ENCODE assay signal across 7 mouse cellular contexts in the genomic region with DNA sequence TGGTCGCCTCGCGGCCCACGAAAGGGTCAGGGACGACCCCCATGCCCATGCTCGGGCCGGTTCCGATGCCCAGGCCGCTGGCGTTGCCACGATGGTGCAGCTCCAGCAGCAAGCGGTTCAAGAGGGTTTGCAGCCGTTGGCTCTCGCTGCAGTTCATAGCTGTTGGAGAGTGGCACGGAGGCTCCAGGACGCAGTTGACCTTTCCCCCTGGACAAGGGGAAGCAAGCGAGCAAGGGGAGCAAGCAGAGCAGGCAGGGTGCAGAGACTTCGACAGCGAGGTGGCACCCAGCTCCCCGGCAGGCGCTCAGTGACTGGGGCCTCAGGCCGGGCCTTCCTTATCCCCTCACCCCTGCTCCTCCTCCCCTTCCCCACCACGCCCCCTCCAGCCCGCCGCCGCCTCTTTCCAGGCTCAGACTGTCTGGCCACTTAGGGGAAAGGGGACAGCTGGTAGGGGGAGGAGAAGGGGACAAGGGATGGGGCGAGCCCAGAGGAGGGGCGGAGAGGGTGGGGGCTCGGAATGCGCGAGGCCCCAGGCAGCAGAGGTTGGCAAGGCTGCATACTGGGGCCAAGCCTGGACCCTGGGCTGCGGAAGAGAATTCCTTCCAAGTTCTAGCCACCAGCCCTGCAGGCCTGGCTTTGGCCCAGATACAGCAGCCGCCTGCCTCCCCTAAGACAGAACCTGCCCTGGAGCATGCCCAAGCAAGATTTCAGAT. TPM values are rescaled to one million over a fixed set of nuclear protein-coding genes. Genes with fewer than 3 reads are reported as not detected.
A peak's percentile ranks its signal among the peaks of the same experiment; 100 is the strongest.
DNase-seq lines count a peak whose midpoint lies in the region; ATAC-seq and TF ChIP-seq lines count a peak whose summit lies in the region.

A gene (minus strand): TSS at position 426 of the 713 bp plus-strand sequence.

- no peak within 1 kb of the TSS for H3K4me3 ChIP-seq in left cerebral cortex, adult 2 months
- H3K4me3 ChIP-seq in embryonic facial prominence, embryonic 13.5 days: peak within 1 kb of the TSS; percentile 30
- no peak within 1 kb of the TSS; the same call in 1 of the 2 replicates for H3K4me3 ChIP-seq in hindbrain, postnatal 0 days (ENCODE audit: low read length)
- peak within 1 kb of the TSS; percentile 21 for H3K4me3 ChIP-seq in midbrain, embryonic 15.5 days

- TF ChIP-seq CTCF in left cerebral cortex, adult 2 months (IDR thresholded peaks at IDR 0.05): no peak
- TF ChIP-seq CTCF in hindbrain, postnatal 0 days (IDR thresholded peaks at IDR 0.05; ENCODE audit: low read depth): no peak

- H3K9ac ChIP-seq in embryonic facial prominence, embryonic 13.5 days: peak within 1 kb of the TSS; percentile 58
- H3K9ac ChIP-seq in hindbrain, postnatal 0 days (replicated peaks; ENCODE audit: low read length): 0 out of 2 replicates have a peak within 1 kb of the TSS, but pooled peaks have one; percentile 9
- H3K9ac ChIP-seq in midbrain, embryonic 15.5 days: peak within 1 kb of the TSS; percentile 14; the same call in 1 of the 2 replicates

- H3K9me3 ChIP-seq in embryonic facial prominence, embryonic 13.5 days: no peaks in the 10 kb centered on the region
- H3K9me3 ChIP-seq in hindbrain, postnatal 0 days (ENCODE audit: low read length): no peaks in the 10 kb centered on the region
- H3K9me3 ChIP-seq in midbrain, embryonic 15.5 days: no peaks in the 10 kb centered on the region

- H3K27ac ChIP-seq in left cerebral cortex, adult 2 months: no peak within 1 kb of the TSS
- no peak within 1 kb of the TSS for H3K27ac ChIP-seq in embryonic facial prominence, embryonic 13.5 days
- peak within 1 kb of the TSS; percentile 72; the same call in 1 of the 2 replicates for H3K27ac ChIP-seq in hindbrain, postnatal 0 days
- H3K27ac ChIP-seq in midbrain, embryonic 15.5 days: peak within 1 kb of the TSS; percentile 42

- H3K4me2 ChIP-seq in embryonic facial prominence, embryonic 13.5 days: peak within 1 kb of the TSS; percentile 60
- peak within 1 kb of the TSS; percentile 44 for H3K4me2 ChIP-seq in hindbrain, postnatal 0 days (ENCODE audit: low read depth, low read length)
- H3K4me2 ChIP-seq in midbrain, embryonic 15.5 days: peak within 1 kb of the TSS; percentile 47

- 33% methylated on average over 29 of the region's 33 CpGs for WGBS in embryonic facial prominence, embryonic 13.5 days
- 45% methylated on average over 33 of the region's 33 CpGs for WGBS in hindbrain, postnatal 0 days
- 25% methylated on average over 33 of the region's 33 CpGs for WGBS in midbrain, embryonic 15.5 days

- peak in 1 of 2 experiments; percentile 20 for DNase-seq in left cerebral cortex, postnatal 10 days (ENCODE audit: extremely low spot score in 1 of 2, low spot score in 2 of 2)
- no peak for DNase-seq in left cerebral cortex, adult 2 months (ENCODE audit: extremely low spot score in 1 of 2, low spot score in 2 of 2)
- peak; percentile 54 for DNase-seq in hindbrain, postnatal 0 days (ENCODE audit: low spot score)
- DNase-seq in left cerebral cortex, postnatal 14 days (ENCODE audit: low spot score in 2 of 2): no peak
- no peak for DNase-seq in spleen, postnatal 14 days (ENCODE audit: low spot score in 2 of 2)

- intact Hi-C loops in left cerebral cortex, postnatal 10 days (cut with DNase I): no loop called here
- intact Hi-C loops in left cerebral cortex, adult 2 months (cut with DNase I): no loop called here
- intact Hi-C loops in left cerebral cortex, postnatal 14 days (cut with DNase I): no loop called here

- H3K36me3 ChIP-seq in embryonic facial prominence, embryonic 13.5 days: no peaks in the 10 kb centered on the region
- no peaks in the 10 kb centered on the region for H3K36me3 ChIP-seq in hindbrain, postnatal 0 days (ENCODE audit: insufficient read depth, low read length)
- H3K36me3 ChIP-seq in midbrain, embryonic 15.5 days (replicated peaks): no peaks in the 10 kb centered on the region

- peaks cover 50% of the 10 kb centered on the region for H3K27me3 ChIP-seq in embryonic facial prominence, embryonic 13.5 days
- no peaks in the 10 kb centered on the region for H3K27me3 ChIP-seq in hindbrain, postnatal 0 days (ENCODE audit: insufficient read depth, low read length)
- H3K27me3 ChIP-seq in midbrain, embryonic 15.5 days (replicated peaks): peaks cover 12% of the 10 kb centered on the region

- no peaks in the 10 kb centered on the region for H3K4me1 ChIP-seq in embryonic facial prominence, embryonic 13.5 days
- H3K4me1 ChIP-seq in hindbrain, postnatal 0 days (ENCODE audit: insufficient read depth, low read length): no peaks in the 10 kb centered on the region
- peaks cover 8% of the 10 kb centered on the region; the same call in 1 of the 2 replicates for H3K4me1 ChIP-seq in midbrain, embryonic 15.5 days

- ATAC-seq in embryonic facial prominence, embryonic 13.5 days (ENCODE audit: insufficient number of reproducible peaks, insufficient read depth, low FRiP score, low TSS enrichment, low read depth): peak; percentile 78
- ATAC-seq in hindbrain, postnatal 0 days: peak; percentile 85
- ATAC-seq in midbrain, embryonic 15.5 days (replicated peaks): peak; percentile 85

RNA-seq across cellular contexts. Expression of the gene that starts here (rescaled TPM):
- 10 to 100 TPM; 11.1 to 14.1 TPM for total RNA-seq in left cerebral cortex, postnatal 10 days (2021)
- total RNA-seq in left cerebral cortex, adult 2 months (2021): 1 to 10 TPM; 2.1 TPM
- polyA plus RNA-seq in embryonic facial prominence, embryonic 13.5 days (2015; fragmentation: Nextera tagmentation; extraction: Ambion mirVana): 17.4 and 17.9 TPM in 2 replicates
- 97.3 and 108 TPM in 2 replicates for total RNA-seq in hindbrain, postnatal 0 days (2014; rRNA removed)
- polyA plus RNA-seq in hindbrain, postnatal 0 days (2015; fragmentation: Nextera tagmentation; extraction: Ambion mirVana): 68.9 and 76.8 TPM in 2 replicates
- 21.5 and 25.0 TPM in 2 replicates for polyA plus RNA-seq in midbrain, embryonic 15.5 days (2015; fragmentation: Nextera tagmentation; extraction: Ambion mirVana)
- 1 to 10 TPM; 7.6 to 8.0 TPM for total RNA-seq in left cerebral cortex, postnatal 14 days (2021)

Comparison
In these comparisons a context has a peak if more than half of its experiments do, and no peak if none do; other contexts are left out.
1. H3K27ac ChIP-seq: peak in hindbrain, postnatal 0 days (single experiment) and midbrain, embryonic 15.5 days (single experiment); none in left cerebral cortex, adult 2 months (single experiment) and embryonic facial prominence, embryonic 13.5 days (single experiment).
2. H3K4me3 ChIP-seq: peak in embryonic facial prominence, embryonic 13.5 days (single experiment) and midbrain, embryonic 15.5 days (single experiment); none in left cerebral cortex, adult 2 months (single experiment) and hindbrain, postnatal 0 days (single experiment).
3. Peak in every context shown above with its lines, with median percentiles within 50 percentile points of each other: ATAC-seq, H3K4me2 ChIP-seq and H3K9ac ChIP-seq.